Mouse (Mus musculus): ENCODE data around the gene Arpc4. TPM values are rescaled to one million over a fixed set of nuclear protein-coding genes. Genes with fewer than 3 reads are reported as not detected.

The Arpc4 gene
- polyA plus RNA-seq, 1 experiment from 2014 or later, result 440 TPM

GRCm38 (mm10) chr6:113428006-113428405 is 50.1 kb downstream of the Arpc4 start:
- Histone ChIP-seq H3K27me3 (replicated peaks; ENCODE audit: control insufficient read depth, insufficient read depth, low read length) (no peaks in the 10 kb centered on the region), H3K36me3 (ENCODE audit: control insufficient read depth, insufficient read depth, low read length) (no peaks in the 10 kb centered on the region), H3K27ac (ENCODE audit: low read depth, low read length) (no peak overlapping the region), H3K9ac (ENCODE audit: low read depth, low read length) (no peak overlapping the region), H3K4me1 (ENCODE audit: control insufficient read depth, insufficient read depth, low read depth, low read length) (no peaks in the 10 kb centered on the region), H3K4me2 (ENCODE audit: low read length) (no peak overlapping the region), H3K4me3 (ENCODE audit: low read length) (no peak overlapping the region), H3K9me3 (ENCODE audit: control insufficient read depth, low read length) (peaks cover 2% of the 10 kb centered on the region)
- WGBS, result 93% methylated on average over 16 of the region's 16 CpGs
- no peak for ATAC-seq

- Histone ChIP-seq H3K4me3 (ENCODE audit: low read length) (no peak overlapping the region), H3K27me3 (replicated peaks; ENCODE audit: control insufficient read depth, insufficient read depth, low read length) (no peaks in the 10 kb centered on the region), H3K36me3 (ENCODE audit: control insufficient read depth, insufficient read depth, low read length) (no peaks in the 10 kb centered on the region), H3K4me2 (ENCODE audit: low read length) (no peak overlapping the region), H3K9ac (ENCODE audit: low read depth, low read length) (no peak overlapping the region), H3K4me1 (ENCODE audit: control insufficient read depth, insufficient read depth, low read depth, low read length) (no peaks in the 10 kb centered on the region), H3K9me3 (ENCODE audit: control insufficient read depth, low read length) (peaks cover 2% of the 10 kb centered on the region), H3K27ac (ENCODE audit: low read depth, low read length) (no peak overlapping the region)
- ATAC-seq, result no peak
- 87% methylated on average over 3 of the region's 3 CpGs for WGBS
Measured at GRCm38 (mm10) chr6:113429965-113430364, 52.0 kb downstream of the Arpc4 start.

GRCm38 (mm10) chr6:113430846-113431245 is 52.9 kb downstream of the Arpc4 start:
- WGBS, result 60% methylated on average over 3 of the region's 3 CpGs
- ATAC-seq, result no peak
- Histone ChIP-seq H3K4me1 (ENCODE audit: control insufficient read depth, insufficient read depth, low read depth, low read length) (no peaks in the 10 kb centered on the region), H3K27me3 (replicated peaks; ENCODE audit: control insufficient read depth, insufficient read depth, low read length) (no peaks in the 10 kb centered on the region), H3K27ac (ENCODE audit: low read depth, low read length) (no peak overlapping the region), H3K9ac (ENCODE audit: low read depth, low read length) (no peak overlapping the region), H3K36me3 (ENCODE audit: control insufficient read depth, insufficient read depth, low read length) (no peaks in the 10 kb centered on the region), H3K4me3 (ENCODE audit: low read length) (no peak overlapping the region), H3K9me3 (ENCODE audit: control insufficient read depth, low read length) (peaks cover 2% of the 10 kb centered on the region), H3K4me2 (ENCODE audit: low read length) (no peak overlapping the region)

- no peak overlapping the region for H3K4me3 ChIP-seq (ENCODE audit: low read length)
- no peak for ATAC-seq
- 60% methylated on average over 3 of the region's 3 CpGs for WGBS
- no peaks in the 10 kb centered on the region for H3K27me3 ChIP-seq (replicated peaks; ENCODE audit: control insufficient read depth, insufficient read depth, low read length)
- H3K27ac ChIP-seq (ENCODE audit: low read depth, low read length), result no peak overlapping the region
- H3K9me3 ChIP-seq (ENCODE audit: control insufficient read depth, low read length), result peaks cover 2% of the 10 kb centered on the region
- H3K9ac ChIP-seq (ENCODE audit: low read depth, low read length), result no peak overlapping the region
- H3K4me1 ChIP-seq (ENCODE audit: control insufficient read depth, insufficient read depth, low read depth, low read length), result no peaks in the 10 kb centered on the region
- no peak overlapping the region for H3K4me2 ChIP-seq (ENCODE audit: low read length)
- no peaks in the 10 kb centered on the region for H3K36me3 ChIP-seq (ENCODE audit: control insufficient read depth, insufficient read depth, low read length)
Measured at GRCm38 (mm10) chr6:113431801-113432200, 53.9 kb downstream of the Arpc4 start.

DNA sequence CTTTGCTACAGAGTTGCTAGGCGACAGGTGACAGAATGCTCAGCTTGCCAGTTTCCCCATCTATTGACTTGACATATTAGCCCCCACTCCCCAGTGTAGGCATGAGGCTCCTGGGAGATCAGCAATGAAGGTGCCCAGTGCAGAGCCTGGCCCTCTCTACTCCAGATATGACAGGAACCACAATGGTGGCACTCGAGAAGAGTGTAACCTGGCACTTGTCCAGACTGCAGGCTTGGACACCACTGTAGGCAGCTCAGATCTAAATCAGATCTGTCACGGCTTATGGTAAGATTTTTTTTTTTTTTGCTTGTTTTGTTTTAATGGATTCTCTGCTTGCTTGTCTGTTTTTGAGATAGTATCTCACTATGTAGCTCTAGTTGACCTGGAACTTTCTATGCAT is 55.7 kb downstream of the Arpc4 start:
- Histone ChIP-seq H3K27ac (ENCODE audit: low read depth, low read length) (no peak overlapping the region), H3K27me3 (replicated peaks; ENCODE audit: control insufficient read depth, insufficient read depth, low read length) (no peaks in the 10 kb centered on the region), H3K9ac (ENCODE audit: low read depth, low read length) (no peak overlapping the region), H3K9me3 (ENCODE audit: control insufficient read depth, low read length) (no peaks in the 10 kb centered on the region), H3K36me3 (ENCODE audit: control insufficient read depth, insufficient read depth, low read length) (no peaks in the 10 kb centered on the region), H3K4me1 (ENCODE audit: control insufficient read depth, insufficient read depth, low read depth, low read length) (no peaks in the 10 kb centered on the region), H3K4me3 (ENCODE audit: low read length) (no peak overlapping the region), H3K4me2 (ENCODE audit: low read length) (no peak overlapping the region)
- WGBS, result 68% methylated on average over 3 of the region's 3 CpGs
- no peak for ATAC-seq

- no peaks in the 10 kb centered on the region for H3K4me1 ChIP-seq (ENCODE audit: control insufficient read depth, insufficient read depth, low read depth, low read length)
- H3K9me3 ChIP-seq (ENCODE audit: control insufficient read depth, low read length), result no peaks in the 10 kb centered on the region
- no peaks in the 10 kb centered on the region for H3K27me3 ChIP-seq (replicated peaks; ENCODE audit: control insufficient read depth, insufficient read depth, low read length)
- no peak overlapping the region for H3K27ac ChIP-seq (ENCODE audit: low read depth, low read length)
- H3K36me3 ChIP-seq (ENCODE audit: control insufficient read depth, insufficient read depth, low read length), result no peaks in the 10 kb centered on the region
- 77% methylated on average over 7 of the region's 7 CpGs for WGBS
- no peak overlapping the region for H3K4me3 ChIP-seq (ENCODE audit: low read length)
- H3K4me2 ChIP-seq (ENCODE audit: low read length), result no peak overlapping the region
- no peak for ATAC-seq
- no peak overlapping the region for H3K9ac ChIP-seq (ENCODE audit: low read depth, low read length)
Measured at GRCm38 (mm10) chr6:113434691-113435090, 56.8 kb downstream of the Arpc4 start.

- no peaks in the 10 kb centered on the region for H3K36me3 ChIP-seq (ENCODE audit: control insufficient read depth, insufficient read depth, low read length)
- no peak within 1 kb of the TSS for H3K4me2 ChIP-seq (ENCODE audit: low read length)
- no peak for ATAC-seq
- H3K4me3 ChIP-seq (ENCODE audit: low read length), result no peak within 1 kb of the TSS
- no peaks in the 10 kb centered on the region for H3K27me3 ChIP-seq (replicated peaks; ENCODE audit: control insufficient read depth, insufficient read depth, low read length)
- no peaks in the 10 kb centered on the region for H3K9me3 ChIP-seq (ENCODE audit: control insufficient read depth, low read length)
- 77% methylated on average over 9 of the region's 9 CpGs for WGBS
- no peaks in the 10 kb centered on the region for H3K4me1 ChIP-seq (ENCODE audit: control insufficient read depth, insufficient read depth, low read depth, low read length)
- H3K9ac ChIP-seq (ENCODE audit: low read depth, low read length), result no peak within 1 kb of the TSS
- H3K27ac ChIP-seq (ENCODE audit: low read depth, low read length), result no peak within 1 kb of the TSS
Measured at GRCm38 (mm10) chr6:113435664-113436205, 57.8 kb downstream of the Arpc4 start, which contains the start of gene Cidec. Gene Cidec (minus strand): TSS chr6:113435760.

- 76% methylated on average over 12 of the region's 12 CpGs for WGBS
- H3K4me1 ChIP-seq (ENCODE audit: control insufficient read depth, insufficient read depth, low read depth, low read length), result no peaks in the 10 kb centered on the region; the same call in 1 of the 2 replicates
- no peak for ATAC-seq
Measured at GRCm38 (mm10) chr6:113437135-113437534, 59.2 kb downstream of the Arpc4 start.

GRCm38 (mm10) chr6:113438721-113439430 is 61.0 kb downstream of the Arpc4 start:
- H3K4me2 ChIP-seq (ENCODE audit: low read length), result no peak overlapping the region
- ATAC-seq, result no peak
- H3K36me3 ChIP-seq (ENCODE audit: control insufficient read depth, insufficient read depth, low read length), result no peaks in the 10 kb centered on the region
- H3K9me3 ChIP-seq (ENCODE audit: control insufficient read depth, low read length), result no peaks in the 10 kb centered on the region
- peaks cover 7% of the 10 kb centered on the region for H3K4me1 ChIP-seq (ENCODE audit: control insufficient read depth, insufficient read depth, low read depth, low read length)
- H3K4me3 ChIP-seq (ENCODE audit: low read length), result no peak overlapping the region
- H3K27me3 ChIP-seq (replicated peaks; ENCODE audit: control insufficient read depth, insufficient read depth, low read length), result no peaks in the 10 kb centered on the region
- H3K9ac ChIP-seq (ENCODE audit: low read depth, low read length), result no peak overlapping the region
- 66% methylated on average over 12 of the region's 12 CpGs for WGBS
- no peak overlapping the region for H3K27ac ChIP-seq (ENCODE audit: low read depth, low read length)

More at GRCm38 (mm10) chr6:113437135-113437534, 59.2 kb downstream of the Arpc4 start:
- H3K27ac ChIP-seq (ENCODE audit: low read depth, low read length), result no peak overlapping the region
- no peak overlapping the region for H3K4me3 ChIP-seq (ENCODE audit: low read length)
- no peak overlapping the region for H3K4me2 ChIP-seq (ENCODE audit: low read length)
- H3K36me3 ChIP-seq (ENCODE audit: control insufficient read depth, insufficient read depth, low read length), result no peaks in the 10 kb centered on the region
- H3K9ac ChIP-seq (ENCODE audit: low read depth, low read length), result no peak overlapping the region
- H3K27me3 ChIP-seq (replicated peaks; ENCODE audit: control insufficient read depth, insufficient read depth, low read length), result no peaks in the 10 kb centered on the region
- H3K9me3 ChIP-seq (ENCODE audit: control insufficient read depth, low read length), result no peaks in the 10 kb centered on the region

All from hindbrain, embryonic 16.5 days (tissue).